Mouse (Mus musculus) olfactory bulb, adult 2 months (tissue): ENCODE data around the gene Trpm5. TPM values are rescaled to one million over a fixed set of nuclear protein-coding genes. Genes with fewer than 3 reads are reported as not detected.
A peak's percentile ranks its signal among the peaks of the same experiment; 100 is the strongest.

Experiments used
- H3K27ac ChIP-seq: fragments of 200-500 bp; 2 replicates; pipeline ENCODE4 v1.5.1; 2012; ENCODE audit warnings: low read depth, low read length; ENCODE audit not compliant: insufficient read depth
- H3K4me1 ChIP-seq: fragments of 200-500 bp; 2 replicates; pipeline ENCODE4 v1.6.1; 2012; ENCODE audit warnings: low read length; ENCODE audit not compliant: control insufficient read depth, insufficient read depth
- H3K4me3 ChIP-seq: fragments of 200-500 bp; 2 replicates; pipeline ENCODE4 v1.5.1; 2012; ENCODE audit warnings: mild to moderate bottlenecking, low read depth, low read length, moderate library complexity; ENCODE audit not compliant: insufficient read depth
- CTCF ChIP-seq: fragments of 200-500 bp; IDR thresholded peaks from 2 replicates; pipeline ENCODE4 v1.5.1; 2012; ENCODE audit warnings: low read depth, mild to moderate bottlenecking, low read length, moderate library complexity; ENCODE audit not compliant: insufficient read depth
- POLR2A ChIP-seq: fragments of 200-500 bp; IDR thresholded peaks from 2 replicates; pipeline ENCODE4 v1.6.1; 2012; ENCODE audit warnings: mild to moderate bottlenecking, low read depth, low read length, moderate library complexity; ENCODE audit not compliant: insufficient read depth
- WGBS: fragments of 180-500 bp; shearing (Covaris S2); methylation state at CpG from one replicate; pipeline ENCODE4 v1.1.7; 2018; 5-methylcytosine and 5-hydroxymethylcytosine counted together
- polyA plus RNA-seq: library from polyadenylated mRNA; stranded (reverse); fragments of >200 nt; gene quantifications from 2 replicates; pipeline ENCODE4 v1.2.4, GENCODE M21; 2012; ENCODE audit warnings: low replicate concordance; ENCODE audit not compliant: missing spikeins, insufficient read depth, insufficient read length

Gene Trpm5
- polyA plus RNA-seq, 1 experiment, result not detected

GRCm38 (mm10) chr7:143068316-143068881 is 26.0 kb downstream of the Trpm5 start:
- TF ChIP-seq CTCF, result no peak
- no peak for TF ChIP-seq POLR2A
- peaks cover 22% of the 10 kb centered on the region for H3K4me1 ChIP-seq
- WGBS, result 36% methylated on average over 13 of the region's 13 CpGs
- H3K4me3 ChIP-seq, result peak overlapping the region; percentile 51
- H3K27ac ChIP-seq, result peak overlapping the region; percentile 90

GRCm38 (mm10) chr7:143067897-143068296 is 26.5 kb downstream of the Trpm5 start:
- no peak for TF ChIP-seq CTCF
- TF ChIP-seq POLR2A, result no peak
- no peak overlapping the region; the same call in 1 of the 2 replicates for H3K27ac ChIP-seq
- H3K4me3 ChIP-seq, result no peak overlapping the region
- peaks cover 22% of the 10 kb centered on the region for H3K4me1 ChIP-seq
- WGBS, result 77% methylated on average over 3 of the region's 3 CpGs

DNA sequence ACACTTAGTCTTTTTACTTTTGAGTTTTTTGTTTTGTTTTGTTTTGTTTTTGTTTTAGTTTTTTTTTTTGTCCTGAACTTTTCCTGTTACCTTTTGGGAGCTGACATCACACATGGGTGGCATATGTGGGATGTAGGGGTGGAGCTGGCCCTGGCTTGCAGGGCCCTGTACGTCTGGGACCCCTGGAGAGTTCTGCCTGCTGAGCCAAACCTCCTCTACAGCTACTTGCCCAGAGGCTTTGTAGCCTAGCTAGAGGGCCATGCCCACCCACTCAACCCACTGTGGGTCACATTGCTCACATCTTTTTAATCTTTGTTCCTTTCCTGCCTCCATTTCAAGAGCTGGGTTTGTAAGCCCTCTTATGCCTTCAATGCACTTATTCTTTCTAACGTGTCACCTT is 27.0 kb downstream of the Trpm5 start:
- no peak for TF ChIP-seq POLR2A
- no peak for TF ChIP-seq CTCF
- H3K4me3 ChIP-seq, result no peak overlapping the region
- peaks cover 25% of the 10 kb centered on the region for H3K4me1 ChIP-seq
- 35% methylated on average over 2 of the region's 2 CpGs for WGBS
- H3K27ac ChIP-seq, result no peak overlapping the region

DNA sequence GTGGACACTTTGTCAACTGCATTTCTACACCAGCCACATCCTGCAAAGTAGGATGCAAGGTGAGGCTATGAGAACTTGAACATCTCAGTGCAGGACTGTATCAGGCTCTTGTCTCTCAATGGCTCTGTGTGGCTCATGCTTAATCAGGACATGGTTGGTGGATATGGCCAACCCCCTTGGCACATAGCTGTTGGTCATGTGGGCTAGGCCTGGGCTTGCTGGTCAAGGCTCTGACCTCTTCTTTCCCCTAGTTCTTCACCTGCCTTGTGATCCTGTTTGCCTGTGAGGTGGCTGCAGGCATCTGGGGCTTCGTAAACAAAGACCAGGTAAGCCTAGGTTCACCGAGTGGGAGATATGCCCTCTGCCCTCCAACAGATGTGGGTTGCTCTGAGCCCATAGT is 28.8 kb downstream of the Trpm5 start:
- no peak overlapping the region for H3K4me3 ChIP-seq
- H3K4me1 ChIP-seq, result peaks cover 29% of the 10 kb centered on the region
- H3K27ac ChIP-seq, result no peak overlapping the region
- WGBS, result 97% methylated on average over 2 of the region's 2 CpGs
- TF ChIP-seq CTCF (no peak), POLR2A (no peak)

GRCm38 (mm10) chr7:143064226-143064625 is 30.2 kb downstream of the Trpm5 start:
- H3K4me3 ChIP-seq, result no peak overlapping the region
- 32% methylated on average over 6 of the region's 6 CpGs for WGBS
- TF ChIP-seq CTCF, result no peak
- TF ChIP-seq POLR2A, result no peak
- H3K4me1 ChIP-seq, result peaks cover 29% of the 10 kb centered on the region
- H3K27ac ChIP-seq, result no peak overlapping the region

GRCm38 (mm10) chr7:143062704-143063103 is 31.7 kb downstream of the Trpm5 start:
- H3K27ac ChIP-seq, result no peak overlapping the region
- TF ChIP-seq POLR2A, result no peak
- TF ChIP-seq CTCF, result no peak
- no peak overlapping the region for H3K4me3 ChIP-seq
- peaks cover 32% of the 10 kb centered on the region for H3K4me1 ChIP-seq
- 56% methylated on average over 2 of the region's 2 CpGs for WGBS

DNA sequence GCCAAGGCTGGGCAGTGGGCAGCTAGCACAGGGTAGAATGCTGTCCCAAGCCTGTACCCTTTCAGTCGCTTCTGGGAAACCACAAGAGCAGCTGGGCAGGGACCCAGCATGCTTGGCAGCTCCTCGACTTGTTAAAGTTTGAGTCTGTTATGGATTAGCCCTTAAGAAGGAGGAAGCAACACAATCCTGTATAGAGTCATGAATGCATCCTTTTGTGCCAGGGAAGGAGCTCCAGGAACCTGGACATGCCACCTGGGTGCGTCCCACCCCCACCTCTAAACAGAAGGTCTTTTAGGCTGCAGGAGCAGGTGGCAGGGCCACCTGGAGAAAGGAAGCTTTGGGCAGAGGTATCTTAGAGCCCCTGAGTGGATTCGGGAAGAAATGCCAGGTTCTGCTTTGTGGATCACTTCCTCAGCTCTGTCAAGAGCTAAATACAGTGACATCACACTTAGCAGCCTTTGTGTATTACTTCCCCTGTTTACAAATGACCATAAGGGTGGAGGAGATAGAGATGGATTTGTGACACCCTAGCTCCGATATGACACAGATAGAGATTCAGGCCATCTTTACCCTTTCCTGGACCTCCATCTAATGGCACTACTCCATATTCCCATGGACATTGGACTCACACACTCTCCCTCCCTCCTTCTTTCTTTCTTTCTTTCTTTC is 35.1 kb downstream of the Trpm5 start:
- Histone ChIP-seq H3K27ac (peak overlapping the region; percentile 32; the same call in 1 of the 2 replicates), H3K4me1 (peaks cover 59% of the 10 kb centered on the region), H3K4me3 (no peak overlapping the region)
- WGBS, result 37% methylated on average over 5 of the region's 5 CpGs
- no peak for TF ChIP-seq CTCF
- no peak for TF ChIP-seq POLR2A

- Histone ChIP-seq H3K4me1 (peaks cover 64% of the 10 kb centered on the region), H3K27ac (no peak overlapping the region), H3K4me3 (no peak overlapping the region)
- WGBS, result 64% methylated on average over 5 of the region's 5 CpGs
- no peak for TF ChIP-seq POLR2A
- no peak for TF ChIP-seq CTCF
Measured at GRCm38 (mm10) chr7:143058221-143058697, 36.2 kb downstream of the Trpm5 start.

- no peak overlapping the region for H3K27ac ChIP-seq
- TF ChIP-seq POLR2A, result no peak
- no peak for TF ChIP-seq CTCF
- WGBS, result 79% methylated on average over 9 of the region's 9 CpGs
- H3K4me3 ChIP-seq, result no peak overlapping the region
- peaks cover 64% of the 10 kb centered on the region for H3K4me1 ChIP-seq
Measured at GRCm38 (mm10) chr7:143057667-143058220, 36.7 kb downstream of the Trpm5 start.
